Mouse (Mus musculus): ENCODE results near the gene Lancl2.
A peak's percentile ranks its signal among the peaks of the same experiment; 100 is the strongest.

- TF ChIP-seq POLR2A (IDR thresholded peaks at IDR 0.05; ENCODE audit: extremely low read depth, insufficient read depth, low read length) (peak; percentile 66; the same call in 1 of the 2 replicates), CTCF (IDR thresholded peaks at IDR 0.05; ENCODE audit: extremely low read depth, insufficient read depth, low read length) (no peak)
Measured at GRCm38 (mm10) chr6:57691467-57692261, 10.7 kb upstream of the Lancl2 start, which contains the start of gene Pyurf.

Data from cortical plate, adult 2 months (tissue).